Mouse (Mus musculus): ENCODE data around the gene Gm28539. TPM values are rescaled to one million over a fixed set of nuclear protein-coding genes. Genes with fewer than 3 reads are reported as not detected.

Gene Gm28539
- polyA plus RNA-seq (2017; shearing (Covaris generic)) = 1.4 TPM

GRCm38 (mm10) chr16:18836468-18837208 lies at the start of gene Gm28539, which contains the start of gene 2510002D24Rik:
Gene Gm28539, plus strand, starts transcription at chr16:18836584.
Gene 2510002D24Rik, plus strand, starts transcription at chr16:18836578.

GRCm38 (mm10) chr16:18811468-18812384 lies 24.7 kb upstream of the Gm28539 start, which contains the start of the genes Ufd1 and Cdc45:
Gene Ufd1, plus strand, starts transcription at chr16:18811779.
Gene Cdc45, minus strand, starts transcription at chr16:18811987.

GRCm38 (mm10) chr16:18876442-18877308 lies 40.3 kb downstream of the Gm28539 start, which contains the start of the genes Mrpl40 and Hira:
Gene Mrpl40, minus strand, starts transcription at chr16:18876862.
Gene Hira, plus strand, starts transcription at chr16:18877037.

Other genes starting within 250 kb of the Gm28539 start
- not detected for gene Tbx1, start 245.9 kb upstream of the Gm28539 start, polyA plus RNA-seq (2017; shearing (Covaris generic))
- not detected for gene Gp1bb, start 214.2 kb upstream of the Gm28539 start, polyA plus RNA-seq (2017; shearing (Covaris generic))
- 0.89 TPM for gene Gm49601, start 210.2 kb upstream of the Gm28539 start, polyA plus RNA-seq (2017; shearing (Covaris generic))
- 0.46 TPM for gene Sept5, start 206.6 kb upstream of the Gm28539 start, polyA plus RNA-seq (2017; shearing (Covaris generic))
- not detected for gene Cldn5, start 59.7 kb upstream of the Gm28539 start, polyA plus RNA-seq (2017; shearing (Covaris generic))
- gene Ufd1, start 24.8 kb upstream of the Gm28539 start, polyA plus RNA-seq (2017; shearing (Covaris generic)) = 110 TPM
- 2.9 TPM for gene Cdc45, start 24.6 kb upstream of the Gm28539 start, polyA plus RNA-seq (2017; shearing (Covaris generic))
- 62.3 TPM for gene 2510002D24Rik, start within 50 bp of the Gm28539 start, polyA plus RNA-seq (2017; shearing (Covaris generic))
- 36.9 TPM for gene Mrpl40, start 40.3 kb downstream of the Gm28539 start, polyA plus RNA-seq (2017; shearing (Covaris generic))
- 16.2 TPM for gene Hira, start 40.5 kb downstream of the Gm28539 start, polyA plus RNA-seq (2017; shearing (Covaris generic))

Measured in effector memory CD4-positive, alpha-beta T cell, adult 5 months (primary cell).